Mouse (Mus musculus): ENCODE data around the gene Tmem119. TPM values are rescaled to one million over a fixed set of nuclear protein-coding genes. Genes with fewer than 3 reads are reported as not detected.
"Not testable (repeated sequence)": the region's sequence is repeated elsewhere in the genome, so short reads cannot be mapped to it uniquely, and the experiment has no call there.

Tmem119 gene
- polyA plus RNA-seq, 1 experiment from 2014 or later, result 7.2 TPM

- Histone ChIP-seq H3K36me3 (no peaks in the 10 kb centered on the region), H3K4me3 (no peak overlapping the region), H3K4me1 (no peaks in the 10 kb centered on the region), H3K9ac (no peak overlapping the region), H3K9me3 (replicated peaks) (peaks cover 5% of the 10 kb centered on the region; the same call in 1 of the 2 replicates), H3K27me3 (replicated peaks) (peaks cover 23% of the 10 kb centered on the region), H3K4me2 (no peak overlapping the region), H3K27ac (no peak overlapping the region)
- no peak for ATAC-seq
- 49% methylated on average over 11 of the region's 11 CpGs for WGBS (ENCODE audit: insufficient replicate concordance)
These were observed 14.7 kb upstream of the Tmem119 start for GRCm38 (mm10) chr5:113815041-113815389.

GRCm38 (mm10) chr5:113814111-113815040, 14.1 kb upstream of the Tmem119 start:
- H3K9me3 ChIP-seq (replicated peaks), result peaks cover 5% of the 10 kb centered on the region; the same call in 1 of the 2 replicates
- peaks cover 23% of the 10 kb centered on the region for H3K27me3 ChIP-seq (replicated peaks)
- H3K4me3 ChIP-seq, result no peak overlapping the region
- WGBS (ENCODE audit: insufficient replicate concordance), result 35% methylated on average over 27 of the region's 27 CpGs
- no peaks in the 10 kb centered on the region for H3K36me3 ChIP-seq
- H3K27ac ChIP-seq, result no peak overlapping the region
- H3K9ac ChIP-seq, result no peak overlapping the region
- ATAC-seq, result no peak
- H3K4me2 ChIP-seq, result no peak overlapping the region
- no peaks in the 10 kb centered on the region for H3K4me1 ChIP-seq

GRCm38 (mm10) chr5:113813608-113814007, 13.3 kb upstream of the Tmem119 start:
- peaks cover 20% of the 10 kb centered on the region for H3K27me3 ChIP-seq (replicated peaks)
- H3K9me3 ChIP-seq (replicated peaks), result peaks cover 5% of the 10 kb centered on the region; the same call in 1 of the 2 replicates
- H3K4me2 ChIP-seq, result no peak overlapping the region
- H3K27ac ChIP-seq, result no peak overlapping the region
- H3K4me1 ChIP-seq, result no peaks in the 10 kb centered on the region
- no peak overlapping the region for H3K9ac ChIP-seq
- WGBS (ENCODE audit: insufficient replicate concordance), result 16% methylated on average over 9 of the region's 9 CpGs
- H3K4me3 ChIP-seq, result no peak overlapping the region
- no peaks in the 10 kb centered on the region for H3K36me3 ChIP-seq
- ATAC-seq, result no peak

GRCm38 (mm10) chr5:113812638-113813037, 12.3 kb upstream of the Tmem119 start:
- no peak overlapping the region for H3K4me3 ChIP-seq
- no peak for ATAC-seq
- no peak overlapping the region for H3K27ac ChIP-seq
- H3K36me3 ChIP-seq, result no peaks in the 10 kb centered on the region
- peaks cover 5% of the 10 kb centered on the region; the same call in 1 of the 2 replicates for H3K9me3 ChIP-seq (replicated peaks)
- no peak overlapping the region for H3K4me2 ChIP-seq
- no peak overlapping the region for H3K9ac ChIP-seq
- H3K27me3 ChIP-seq (replicated peaks), result peaks cover 26% of the 10 kb centered on the region
- WGBS (ENCODE audit: insufficient replicate concordance), result 53% methylated on average over 2 of the region's 2 CpGs
- peaks cover 4% of the 10 kb centered on the region; the same call in 1 of the 2 replicates for H3K4me1 ChIP-seq

- not testable (repeated sequence) for H3K4me1 ChIP-seq; H3K9me3 ChIP-seq (replicated peaks); H3K27ac ChIP-seq; H3K9ac ChIP-seq; H3K36me3 ChIP-seq; ATAC-seq; H3K4me2 ChIP-seq; H3K4me3 ChIP-seq
- 14% methylated on average over 11 of the region's 12 CpGs for WGBS (ENCODE audit: insufficient replicate concordance)
- peaks cover 34% of the 10 kb centered on the region for H3K27me3 ChIP-seq (replicated peaks)
These were observed 11.6 kb upstream of the Tmem119 start for GRCm38 (mm10) chr5:113811824-113812420.

- H3K4me1 ChIP-seq, result peaks cover 10% of the 10 kb centered on the region
- H3K4me2 ChIP-seq, result no peak overlapping the region
- no peak overlapping the region for H3K27ac ChIP-seq
- ATAC-seq, result no peak
- no peak overlapping the region for H3K9ac ChIP-seq
- H3K4me3 ChIP-seq, result no peak overlapping the region
- peaks cover 5% of the 10 kb centered on the region; the same call in 1 of the 2 replicates for H3K9me3 ChIP-seq (replicated peaks)
- H3K27me3 ChIP-seq (replicated peaks), result peaks cover 35% of the 10 kb centered on the region
- H3K36me3 ChIP-seq, result no peaks in the 10 kb centered on the region
- 61% methylated on average over 4 of the region's 4 CpGs for WGBS (ENCODE audit: insufficient replicate concordance)
These were observed 9.8 kb upstream of the Tmem119 start for GRCm38 (mm10) chr5:113810111-113810510.

GRCm38 (mm10) chr5:113808177-113808576, 7.9 kb upstream of the Tmem119 start:
- WGBS (ENCODE audit: insufficient replicate concordance), result 34% methylated on average over 2 of the region's 2 CpGs
- H3K9me3 ChIP-seq (replicated peaks), result peaks cover 5% of the 10 kb centered on the region; the same call in 1 of the 2 replicates
- H3K4me3 ChIP-seq, result no peak overlapping the region
- no peak for ATAC-seq
- H3K9ac ChIP-seq, result no peak overlapping the region
- peaks cover 18% of the 10 kb centered on the region for H3K4me1 ChIP-seq
- H3K36me3 ChIP-seq, result no peaks in the 10 kb centered on the region
- peaks cover 24% of the 10 kb centered on the region for H3K27me3 ChIP-seq (replicated peaks)
- no peak overlapping the region for H3K4me2 ChIP-seq
- no peak overlapping the region for H3K27ac ChIP-seq

GRCm38 (mm10) chr5:113807712-113808111, 7.4 kb upstream of the Tmem119 start:
- H3K9ac ChIP-seq, result no peak overlapping the region
- H3K27ac ChIP-seq, result no peak overlapping the region
- H3K4me1 ChIP-seq, result peaks cover 18% of the 10 kb centered on the region
- no peak overlapping the region for H3K4me3 ChIP-seq
- no peak for ATAC-seq
- no peak overlapping the region for H3K4me2 ChIP-seq
- H3K9me3 ChIP-seq (replicated peaks), result peaks cover 5% of the 10 kb centered on the region; the same call in 1 of the 2 replicates
- WGBS (ENCODE audit: insufficient replicate concordance), result 55% methylated on average over 9 of the region's 9 CpGs
- H3K27me3 ChIP-seq (replicated peaks), result peaks cover 19% of the 10 kb centered on the region
- no peaks in the 10 kb centered on the region for H3K36me3 ChIP-seq

- peaks cover 18% of the 10 kb centered on the region for H3K4me1 ChIP-seq
- no peak overlapping the region for H3K27ac ChIP-seq
- peaks cover 18% of the 10 kb centered on the region for H3K27me3 ChIP-seq (replicated peaks)
- no peak overlapping the region for H3K4me3 ChIP-seq
- no peak for ATAC-seq
- H3K9me3 ChIP-seq (replicated peaks), result peaks cover 2% of the 10 kb centered on the region; the same call in 1 of the 2 replicates
- WGBS (ENCODE audit: insufficient replicate concordance), result 12% methylated on average over 10 of the region's 10 CpGs
- H3K9ac ChIP-seq, result no peak overlapping the region
- no peak overlapping the region for H3K4me2 ChIP-seq
- no peaks in the 10 kb centered on the region for H3K36me3 ChIP-seq
These were observed 6.1 kb upstream of the Tmem119 start for GRCm38 (mm10) chr5:113806414-113806813.

- WGBS (ENCODE audit: insufficient replicate concordance), result 73% methylated on average over 9 of the region's 9 CpGs
- no peak overlapping the region for H3K4me3 ChIP-seq
- H3K4me1 ChIP-seq, result peaks cover 21% of the 10 kb centered on the region
- H3K9me3 ChIP-seq (replicated peaks), result no peaks in the 10 kb centered on the region
- H3K27ac ChIP-seq, result no peak overlapping the region
- H3K36me3 ChIP-seq, result no peaks in the 10 kb centered on the region
- ATAC-seq, result no peak
- no peak overlapping the region for H3K9ac ChIP-seq
- no peak overlapping the region for H3K4me2 ChIP-seq
- H3K27me3 ChIP-seq (replicated peaks), result peaks cover 21% of the 10 kb centered on the region
These were observed 5.0 kb upstream of the Tmem119 start for GRCm38 (mm10) chr5:113805301-113805700.

- Histone ChIP-seq H3K4me1 (peaks cover 24% of the 10 kb centered on the region), H3K36me3 (no peaks in the 10 kb centered on the region), H3K27ac (no peak overlapping the region), H3K4me3 (no peak overlapping the region), H3K9ac (no peak overlapping the region), H3K9me3 (replicated peaks) (no peaks in the 10 kb centered on the region), H3K4me2 (no peak overlapping the region), H3K27me3 (replicated peaks) (peaks cover 30% of the 10 kb centered on the region)
- WGBS (ENCODE audit: insufficient replicate concordance), result 46% methylated on average over 7 of the region's 7 CpGs
- ATAC-seq, result no peak
These were observed 4.2 kb upstream of the Tmem119 start for GRCm38 (mm10) chr5:113804395-113804966.

- WGBS (ENCODE audit: insufficient replicate concordance), result 60% methylated on average over 5 of the region's 5 CpGs
- ATAC-seq, result no peak
- peaks cover 32% of the 10 kb centered on the region for H3K27me3 ChIP-seq (replicated peaks)
- H3K4me3 ChIP-seq, result peak overlapping the region; percentile 26; the same call in 1 of the 2 replicates
- H3K9ac ChIP-seq, result no peak overlapping the region
- H3K4me2 ChIP-seq, result peak overlapping the region; percentile 36
- H3K27ac ChIP-seq, result no peak overlapping the region
- no peaks in the 10 kb centered on the region for H3K36me3 ChIP-seq
- no peaks in the 10 kb centered on the region for H3K9me3 ChIP-seq (replicated peaks)
- peaks cover 32% of the 10 kb centered on the region for H3K4me1 ChIP-seq
These were observed 625 bp downstream of the Tmem119 start for GRCm38 (mm10) chr5:113799691-113800090.
